Mouse (Mus musculus) liver, embryonic 11.5 days (tissue): ENCODE results near the gene Phf13. TPM values are rescaled to one million over a fixed set of nuclear protein-coding genes. Genes with fewer than 3 reads are reported as not detected.
A peak's percentile ranks its signal among the peaks of the same experiment; 100 is the strongest.
"Not testable (repeated sequence)": the region's sequence is repeated elsewhere in the genome, so short reads cannot be mapped to it uniquely, and the experiment has no call there.

Experiments used
- ATAC-seq: fragments of 200-750 bp; cut with Nextera tagmentation; replicated peaks from 2 replicates; pipeline ENCODE4 v1.8.0; 2017; ENCODE audit warnings: moderate number of reproducible peaks, mild to moderate bottlenecking, moderate TSS enrichment, moderate library complexity; ENCODE audit not compliant: low FRiP score
- DNase-seq: peaks from one replicate; pipeline ENCODE4 v3.0.0-alpha.2; 2017; ENCODE audit warnings: low spot score
- H3K27ac ChIP-seq: fragments of 300-500 bp; sonication (generic); 2 replicates; pipeline ENCODE4 v1.5.1; 2014; ENCODE audit warnings: mild to moderate bottlenecking, low read depth, low read length, control low read depth
- H3K27me3 ChIP-seq: fragments of 300-500 bp; sonication (generic); replicated peaks from 2 replicates; pipeline ENCODE4 v1.6.1; 2014; ENCODE audit warnings: low read length, mixed read lengths; ENCODE audit not compliant: control insufficient read depth, insufficient read depth
- H3K36me3 ChIP-seq: fragments of 300-500 bp; sonication (generic); 2 replicates; pipeline ENCODE4 v1.6.1; 2014; ENCODE audit warnings: mild to moderate bottlenecking, low read length, moderate library complexity, mixed read lengths; ENCODE audit not compliant: control insufficient read depth, insufficient read depth
- H3K4me1 ChIP-seq: fragments of 300-500 bp; sonication (generic); replicated peaks from 2 replicates; pipeline ENCODE4 v1.6.1; 2014; ENCODE audit warnings: low read length, mixed read lengths; ENCODE audit not compliant: control insufficient read depth, insufficient read depth
- H3K4me2 ChIP-seq: fragments of 300-500 bp; sonication (generic); 2 replicates; pipeline ENCODE4 v1.6.1; 2014; ENCODE audit warnings: mild to moderate bottlenecking, control low read depth, moderate library complexity
- H3K4me3 ChIP-seq: fragments of 300-500 bp; sonication (generic); 2 replicates; pipeline ENCODE4 v1.5.1; 2014; ENCODE audit warnings: low read depth, low read length, control low read depth
- H3K9ac ChIP-seq: fragments of 300-500 bp; sonication (generic); 2 replicates; pipeline ENCODE4 v1.6.1; 2014; ENCODE audit warnings: low read depth, low read length, control low read depth
- H3K9me3 ChIP-seq: fragments of 300-500 bp; sonication (generic); 2 replicates; pipeline ENCODE4 v1.6.1; 2016; ENCODE audit warnings: low read length, inconsistent platforms, mixed read lengths; ENCODE audit not compliant: control insufficient read depth
- WGBS: fragments of 180-500 bp; shearing (Covaris S2); extraction: QIAGEN DNeasy Blood & Tissue Kit; methylation state at CpG from one replicate; pipeline ENCODE4 v1.1.7; 2014; 5-methylcytosine and 5-hydroxymethylcytosine counted together
- polyA plus RNA-seq: library from polyadenylated mRNA; unstranded; fragments of >200 nt; fragmentation: Nextera tagmentation; extraction: Ambion mirVana; gene quantifications from 2 replicates; pipeline ENCODE4 v1.2.1, GENCODE M21; 2014

Phf13 gene
- polyA plus RNA-seq, 1 experiment from 2014 or later, result 15.5 TPM

- not testable (repeated sequence) for H3K36me3 ChIP-seq, H3K4me1 ChIP-seq, H3K4me3 ChIP-seq, H3K27ac ChIP-seq, ATAC-seq, H3K27me3 ChIP-seq, H3K9me3 ChIP-seq, DNase-seq, H3K4me2 ChIP-seq, H3K9ac ChIP-seq
- WGBS, result 81% methylated on average over 6 of the region's 6 CpGs
Observed at GRCm38 (mm10) chr4:152036464-152036863, 40.4 kb upstream of the Phf13 start.

GRCm38 (mm10) chr4:152032922-152033321 is 36.9 kb upstream of the Phf13 start:
- no peak overlapping the region for H3K4me2 ChIP-seq
- H3K9me3 ChIP-seq, result no peaks in the 10 kb centered on the region
- DNase-seq (no peak), ATAC-seq (no peak)
- H3K27me3 ChIP-seq, result peaks cover 3% of the 10 kb centered on the region; the same call in 1 of the 2 replicates
- H3K36me3 ChIP-seq, result no peaks in the 10 kb centered on the region
- H3K4me3 ChIP-seq, result no peak overlapping the region
- 0 out of 2 replicates have a peak, but pooled peaks cover 1% of the 10 kb centered on the region for H3K4me1 ChIP-seq
- no peak overlapping the region for H3K9ac ChIP-seq
- 85% methylated on average over 13 of the region's 13 CpGs for WGBS
- no peak overlapping the region for H3K27ac ChIP-seq

GRCm38 (mm10) chr4:152029997-152030396 is 33.9 kb upstream of the Phf13 start:
- Histone ChIP-seq H3K9ac (no peak overlapping the region), H3K4me2 (no peak overlapping the region), H3K4me1 (peaks cover 22% of the 10 kb centered on the region), H3K36me3 (peaks cover 6% of the 10 kb centered on the region; the same call in 1 of the 2 replicates), H3K27me3 (peaks cover 3% of the 10 kb centered on the region; the same call in 1 of the 2 replicates), H3K9me3 (no peaks in the 10 kb centered on the region), H3K4me3 (no peak overlapping the region), H3K27ac (no peak overlapping the region)
- 75% methylated on average over 4 of the region's 4 CpGs for WGBS
- no peak for DNase-seq
- ATAC-seq, result no peak

DNA sequence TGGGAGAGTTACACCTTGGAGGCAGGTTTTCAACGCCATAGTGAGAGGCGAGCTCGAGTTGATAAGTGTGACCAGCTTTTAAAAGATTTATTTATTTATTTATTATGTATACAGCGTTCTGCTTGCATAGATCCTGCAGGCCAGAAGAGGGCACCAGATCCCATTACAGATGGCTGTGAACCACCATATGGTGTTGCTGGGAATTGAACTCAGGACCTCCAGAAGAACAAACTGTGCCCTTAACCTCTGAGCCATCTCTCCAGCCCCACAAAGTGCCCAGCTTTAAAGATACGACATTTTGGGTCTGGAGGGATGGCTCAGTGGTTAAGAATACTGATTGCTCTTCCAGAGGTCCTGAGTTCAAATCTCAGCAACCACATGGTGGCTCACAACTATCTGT is 33.0 kb upstream of the Phf13 start:
- ATAC-seq (no peak), DNase-seq (no peak)
- peaks cover 30% of the 10 kb centered on the region for H3K4me1 ChIP-seq
- H3K27ac ChIP-seq, result no peak overlapping the region
- H3K4me2 ChIP-seq, result no peak overlapping the region
- H3K9me3 ChIP-seq, result no peaks in the 10 kb centered on the region
- no peak overlapping the region for H3K4me3 ChIP-seq
- peaks cover 3% of the 10 kb centered on the region; the same call in 1 of the 2 replicates for H3K27me3 ChIP-seq
- WGBS, result 38% methylated on average over 5 of the region's 5 CpGs
- H3K36me3 ChIP-seq, result peaks cover 9% of the 10 kb centered on the region; the same call in 1 of the 2 replicates
- H3K9ac ChIP-seq, result no peak overlapping the region

DNA sequence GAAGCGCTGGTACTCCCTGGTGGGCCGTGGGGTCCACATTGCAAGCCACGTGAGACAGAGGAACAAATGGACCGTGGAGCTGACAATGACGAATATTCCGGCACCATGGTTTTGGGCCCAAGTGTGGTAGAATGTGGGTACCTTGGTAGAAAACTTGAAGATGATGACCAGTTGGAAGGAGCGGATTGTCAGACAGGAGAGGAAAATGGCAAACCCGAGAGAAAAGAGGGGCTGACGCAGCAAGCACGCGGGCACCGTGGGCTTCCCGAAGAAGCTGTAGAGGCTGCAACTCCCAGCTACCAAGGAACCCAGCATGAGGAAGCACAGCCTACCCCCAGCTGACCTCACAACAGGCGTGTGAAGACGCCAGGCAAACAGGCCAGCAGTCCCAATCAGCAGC is 32.4 kb upstream of the Phf13 start:
- Histone ChIP-seq H3K27ac (no peak overlapping the region), H3K4me3 (peak overlapping the region; percentile 79; the same call in 1 of the 2 replicates), H3K9ac (no peak overlapping the region), H3K27me3 (peaks cover 3% of the 10 kb centered on the region; the same call in 1 of the 2 replicates), H3K36me3 (peaks cover 9% of the 10 kb centered on the region; the same call in 1 of the 2 replicates), H3K9me3 (no peaks in the 10 kb centered on the region), H3K4me1 (peaks cover 30% of the 10 kb centered on the region), H3K4me2 (peak overlapping the region; percentile 98)
- no peak for DNase-seq
- ATAC-seq, result no peak
- WGBS, result 67% methylated on average over 15 of the region's 15 CpGs

- ATAC-seq (peak; percentile 98), DNase-seq (peak; percentile 91)
- 1% methylated on average over 35 of the region's 35 CpGs for WGBS
- H3K27ac ChIP-seq, result peak within 1 kb of the TSS; percentile 75
- no peaks in the 10 kb centered on the region for H3K9me3 ChIP-seq
- H3K4me1 ChIP-seq, result peaks cover 30% of the 10 kb centered on the region
- H3K4me2 ChIP-seq, result peak within 1 kb of the TSS; percentile 98
- peaks cover 9% of the 10 kb centered on the region; the same call in 1 of the 2 replicates for H3K36me3 ChIP-seq
- peaks cover 3% of the 10 kb centered on the region; the same call in 1 of the 2 replicates for H3K27me3 ChIP-seq
- peak within 1 kb of the TSS; percentile 79 for H3K9ac ChIP-seq
- peak within 1 kb of the TSS; percentile 79 for H3K4me3 ChIP-seq
Observed at GRCm38 (mm10) chr4:152027524-152027923, 31.5 kb upstream of the Phf13 start, which contains the start of gene Zbtb48. Gene Zbtb48 (minus strand): TSS chr4:152027671.

- ATAC-seq (peak; percentile 58), DNase-seq (peak; percentile 60)
- H3K9ac ChIP-seq, result peak overlapping the region; percentile 79
- H3K4me1 ChIP-seq, result peaks cover 30% of the 10 kb centered on the region
- H3K9me3 ChIP-seq, result no peaks in the 10 kb centered on the region
- H3K4me2 ChIP-seq, result peak overlapping the region; percentile 98
- peaks cover 15% of the 10 kb centered on the region; the same call in 1 of the 2 replicates for H3K36me3 ChIP-seq
- H3K27ac ChIP-seq, result peak overlapping the region; percentile 75
- peaks cover 3% of the 10 kb centered on the region; the same call in 1 of the 2 replicates for H3K27me3 ChIP-seq
- peak overlapping the region; percentile 79 for H3K4me3 ChIP-seq
- 3% methylated on average over 38 of the region's 41 CpGs for WGBS
Observed at GRCm38 (mm10) chr4:152026751-152027508, 30.9 kb upstream of the Phf13 start.

- H3K27me3 ChIP-seq, result no peaks in the 10 kb centered on the region
- H3K27ac ChIP-seq, result no peak overlapping the region
- H3K9ac ChIP-seq, result no peak overlapping the region
- peak overlapping the region; percentile 98 for H3K4me2 ChIP-seq
- H3K9me3 ChIP-seq, result no peaks in the 10 kb centered on the region
- no peak for ATAC-seq
- H3K4me3 ChIP-seq, result no peak overlapping the region
- WGBS, result 89% methylated on average over 11 of the region's 11 CpGs
- H3K36me3 ChIP-seq, result peaks cover 37% of the 10 kb centered on the region
- H3K4me1 ChIP-seq, result peaks cover 30% of the 10 kb centered on the region
- DNase-seq, result no peak
Observed at GRCm38 (mm10) chr4:152024525-152024924, 28.5 kb upstream of the Phf13 start.
